Mouse (Mus musculus) kidney, adult 2 months (tissue): ENCODE results near the gene Npl. TPM values are rescaled to one million over a fixed set of nuclear protein-coding genes. Genes with fewer than 3 reads are reported as not detected.
A peak's percentile ranks its signal among the peaks of the same experiment; 100 is the strongest.

Experiments used
- DNase-seq: peaks from one replicate; pipeline ENCODE4 v3.0.0; 2021
- H3K27ac ChIP-seq: fragments of 200-500 bp; 2 replicates; pipeline ENCODE4 v1.5.1; 2012; ENCODE audit warnings: low read depth, low read length, control low read depth, inconsistent platforms; ENCODE audit not compliant: insufficient read depth
- H3K27me3 ChIP-seq: fragments of 200-500 bp; replicated peaks from 2 replicates; pipeline ENCODE4 v1.6.1; 2012; ENCODE audit warnings: mild to moderate bottlenecking, moderate library complexity, low read length, inconsistent platforms; ENCODE audit not compliant: control insufficient read depth, insufficient read depth
- H3K36me3 ChIP-seq: fragments of 200-500 bp; 2 replicates; pipeline ENCODE4 v1.6.1; 2012; ENCODE audit warnings: mild to moderate bottlenecking, moderate library complexity, low read length, inconsistent platforms; ENCODE audit not compliant: control insufficient read depth, insufficient read depth
- H3K4me1 ChIP-seq: fragments of 200-500 bp; 2 replicates; pipeline ENCODE4 v1.6.1; 2011; ENCODE audit warnings: low read length; ENCODE audit not compliant: control insufficient read depth, insufficient read depth
- H3K4me3 ChIP-seq: fragments of 200-500 bp; 2 replicates; pipeline ENCODE4 v1.5.1; 2011; ENCODE audit warnings: mild to moderate bottlenecking, low read depth, low read length, control low read depth; ENCODE audit not compliant: insufficient read depth
- CTCF ChIP-seq: fragments of 200-500 bp; conservative IDR thresholded peaks from 2 replicates; pipeline ENCODE4 v1.5.1; 2011; ENCODE audit warnings: low read depth, mild to moderate bottlenecking, control low read depth, low read length, moderate library complexity, mixed read lengths; ENCODE audit not compliant: insufficient read depth, insufficient read length
- POLR2A ChIP-seq: fragments of 200-500 bp; IDR thresholded peaks from one replicate; pipeline ENCODE4 v1.6.1; 2011; ENCODE audit warnings: low read depth, low read length, control low read depth
- WGBS: fragments of 180-500 bp; shearing (Covaris S2); methylation state at CpG from one replicate; pipeline ENCODE4 v1.1.7; 2018; 5-methylcytosine and 5-hydroxymethylcytosine counted together
- polyA plus RNA-seq: library from polyadenylated mRNA; depleted of rRNA; stranded (reverse); fragments of >200 nt; gene quantifications from 2 replicates; pipeline ENCODE4 v1.2.3, GENCODE M21; 2012

Npl gene
- polyA plus RNA-seq, 1 experiment = 41.2 TPM

GRCm38 (mm10) chr1:153585752-153586151 lies 35.9 kb upstream of the Npl start:
- Histone ChIP-seq H3K27ac (no peak overlapping the region), H3K4me1 (no peaks in the 10 kb centered on the region), H3K27me3 (peaks cover 1% of the 10 kb centered on the region; the same call in 1 of the 2 replicates), H3K36me3 (no peaks in the 10 kb centered on the region), H3K4me3 (no peak overlapping the region)
- no peak for TF ChIP-seq POLR2A
- TF ChIP-seq CTCF = no peak
- DNase-seq = no peak
- 83% methylated on average over 2 of the region's 2 CpGs for WGBS

- Histone ChIP-seq H3K36me3 (no peaks in the 10 kb centered on the region), H3K4me1 (no peaks in the 10 kb centered on the region), H3K27ac (no peak overlapping the region), H3K27me3 (peaks cover 1% of the 10 kb centered on the region; the same call in 1 of the 2 replicates), H3K4me3 (no peak overlapping the region)
- no peak for DNase-seq
- 59% methylated on average over 4 of the region's 4 CpGs for WGBS
- TF ChIP-seq CTCF (no peak), POLR2A (no peak)
These were observed 33.3 kb upstream of the Npl start for GRCm38 (mm10) chr1:153583189-153583588.

DNA sequence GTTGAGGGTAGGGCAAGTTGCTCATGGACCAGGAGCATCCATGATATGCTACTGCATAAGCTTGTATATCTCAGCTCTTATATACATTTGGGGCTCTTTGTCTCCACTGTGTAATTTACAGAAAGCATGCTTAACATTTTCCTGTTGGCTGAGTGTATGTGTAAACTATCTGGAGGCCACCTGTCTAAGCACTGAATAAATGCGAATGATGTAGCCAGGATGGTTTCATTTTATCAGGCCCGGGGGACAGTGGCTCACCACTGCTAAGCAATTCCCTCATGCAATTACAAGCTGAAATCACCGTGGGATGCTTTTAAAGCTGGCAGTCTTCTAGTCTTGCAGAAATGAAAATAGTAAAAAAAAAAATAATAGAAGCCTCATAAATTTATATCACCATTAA lies 24.9 kb upstream of the Npl start:
- WGBS = 80% methylated on average over 3 of the region's 3 CpGs
- Histone ChIP-seq H3K27ac (no peak overlapping the region), H3K4me1 (no peaks in the 10 kb centered on the region), H3K4me3 (no peak overlapping the region), H3K36me3 (no peaks in the 10 kb centered on the region), H3K27me3 (no peaks in the 10 kb centered on the region; the same call in 1 of the 2 replicates)
- no peak for DNase-seq
- TF ChIP-seq POLR2A = no peak
- TF ChIP-seq CTCF = no peak

- Histone ChIP-seq H3K4me1 (no peaks in the 10 kb centered on the region), H3K27me3 (no peaks in the 10 kb centered on the region), H3K36me3 (no peaks in the 10 kb centered on the region), H3K4me3 (no peak overlapping the region), H3K27ac (no peak overlapping the region)
- no peak for DNase-seq
- no peak for TF ChIP-seq CTCF
- TF ChIP-seq POLR2A = no peak
- 56% methylated on average over 4 of the region's 4 CpGs for WGBS
These were observed 22.6 kb upstream of the Npl start for GRCm38 (mm10) chr1:153572271-153573043.

DNA sequence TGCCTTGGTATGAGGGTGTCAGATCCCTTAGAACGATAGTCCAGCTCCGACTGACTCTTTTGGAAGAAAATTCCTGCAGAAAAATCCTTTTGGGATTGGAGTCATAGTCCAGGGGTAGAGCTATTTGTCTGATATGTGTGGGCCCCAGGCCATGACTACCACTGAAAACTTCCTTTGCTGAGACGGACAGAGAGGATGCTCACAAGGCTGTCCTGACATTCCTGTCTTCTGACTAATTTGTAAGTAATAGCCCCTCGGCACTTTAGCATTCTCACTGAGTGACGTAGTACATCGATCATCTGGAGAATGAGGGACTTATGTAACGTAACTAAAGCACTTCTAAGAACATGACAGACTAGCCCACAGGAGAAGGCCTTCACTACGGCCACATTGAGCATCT lies 15.9 kb upstream of the Npl start:
- no peaks in the 10 kb centered on the region for H3K27me3 ChIP-seq
- WGBS = 71% methylated on average over 8 of the region's 8 CpGs
- TF ChIP-seq POLR2A (no peak), CTCF (no peak)
- no peaks in the 10 kb centered on the region for H3K36me3 ChIP-seq
- no peak overlapping the region for H3K27ac ChIP-seq
- no peak for DNase-seq
- no peaks in the 10 kb centered on the region for H3K4me1 ChIP-seq
- no peak overlapping the region for H3K4me3 ChIP-seq

DNA sequence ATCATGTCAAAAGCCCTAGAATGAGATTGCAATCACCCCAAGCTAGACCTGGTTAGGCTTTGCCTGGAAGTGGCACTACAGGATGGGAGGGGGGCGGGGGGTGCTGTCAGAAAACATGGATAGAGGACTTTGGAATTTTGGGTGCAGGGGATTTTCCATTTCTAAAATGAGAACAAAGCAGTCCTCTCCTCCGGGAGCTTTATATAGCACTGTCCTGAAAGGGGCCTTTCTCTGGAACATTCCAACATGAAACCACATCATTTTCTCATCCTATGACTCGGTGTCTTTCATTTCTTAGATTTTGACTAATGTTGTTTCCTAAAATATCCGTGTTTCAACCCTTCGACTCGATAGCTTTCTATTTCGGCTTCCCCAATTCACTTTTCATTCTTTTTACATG lies 14.9 kb upstream of the Npl start:
- Histone ChIP-seq H3K4me1 (no peaks in the 10 kb centered on the region), H3K4me3 (no peak overlapping the region), H3K36me3 (no peaks in the 10 kb centered on the region), H3K27me3 (no peaks in the 10 kb centered on the region), H3K27ac (no peak overlapping the region)
- DNase-seq = no peak
- no peak for TF ChIP-seq POLR2A
- TF ChIP-seq CTCF = no peak
- 82% methylated on average over 7 of the region's 7 CpGs for WGBS

DNA sequence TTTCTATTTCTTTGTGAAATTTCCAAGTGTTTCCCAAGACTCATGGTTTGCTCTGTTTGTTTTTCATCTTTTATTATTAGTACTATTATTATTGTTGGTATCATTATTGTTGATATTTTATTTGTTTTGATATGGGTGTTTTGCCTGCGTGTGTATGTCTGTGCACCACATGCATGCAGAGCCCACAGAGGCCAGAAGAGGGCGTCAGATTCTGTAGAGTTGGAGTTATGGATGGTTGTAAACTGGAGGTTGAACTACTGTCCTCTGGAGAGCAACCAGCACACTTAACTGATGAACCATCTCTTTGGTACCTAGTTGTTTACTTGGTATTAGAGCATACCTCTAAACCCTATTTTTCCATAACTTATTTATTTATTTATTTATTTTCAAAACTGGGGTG lies 13.8 kb upstream of the Npl start:
- no peaks in the 10 kb centered on the region for H3K4me1 ChIP-seq
- WGBS = 73% methylated on average over 2 of the region's 2 CpGs
- DNase-seq = no peak

More for the DNA sequence above, 13.8 kb upstream of the Npl start:
- TF ChIP-seq CTCF (peak; percentile 25; the same call in 1 of the 2 replicates), POLR2A (no peak)
- no peaks in the 10 kb centered on the region for H3K27me3 ChIP-seq
- no peak overlapping the region for H3K27ac ChIP-seq
- no peaks in the 10 kb centered on the region for H3K36me3 ChIP-seq
- no peak overlapping the region for H3K4me3 ChIP-seq
